Mouse (Mus musculus) MEL (cell line): ENCODE data around the gene Olfr1375. TPM values are rescaled to one million over a fixed set of nuclear protein-coding genes. Genes with fewer than 3 reads are reported as not detected.
"Not testable (repeated sequence)": the region's sequence is repeated elsewhere in the genome, so short reads cannot be mapped to it uniquely, and the experiment has no call there.

ENCODE experiments used
- DNase-seq: peaks from one replicate; pipeline ENCODE4 v3.0.0; 2011; ENCODE audit warnings: low read depth, low spot score
- H3K27ac ChIP-seq: 2 replicates; pipeline ENCODE4 v1.5.1; 2012; ENCODE audit warnings: low read depth, mild to moderate bottlenecking, control low read depth, low read length, moderate library complexity; ENCODE audit not compliant: control insufficient read depth
- H3K27me3 ChIP-seq, 2 experiments: fragments of 150-350 bp in 1 of 2; sonication (generic) in 1 of 2; 2 replicates each; pipeline ENCODE4 v1.6.1; 2012; ENCODE audit warnings: low read length in 2 of 2, mild to moderate bottlenecking in 2 of 2, improper control_type of control experiment in 1 of 2, moderate library complexity in 1 of 2; ENCODE audit not compliant: insufficient read depth in 2 of 2, control insufficient read depth in 1 of 2
- H3K36me3 ChIP-seq, 2 experiments: 2 replicates each; pipeline ENCODE4 v1.6.1; 2012 to 2014; ENCODE audit warnings: low read length in 2 of 2, improper control_type of control experiment in 1 of 2, inconsistent platforms in 1 of 2, mild to moderate bottlenecking in 1 of 2; ENCODE audit not compliant: insufficient read depth in 2 of 2, control insufficient read depth in 1 of 2
- H3K4me1 ChIP-seq, 2 experiments: fragments of 150-350 bp in 1 of 2; sonication (generic) in 1 of 2; 2 replicates each; pipeline ENCODE4 v1.6.1; 2012; ENCODE audit warnings: low read length in 2 of 2, improper control_type of control experiment in 1 of 2, mild to moderate bottlenecking in 1 of 2; ENCODE audit not compliant: insufficient read depth in 2 of 2, control insufficient read depth in 1 of 2
- H3K4me3 ChIP-seq, 2 experiments: fragments of 150-350 bp in 1 of 2; sonication (generic) in 1 of 2; 2 replicates each; pipeline ENCODE4 v1.5.1; 2012; ENCODE audit warnings: low read depth in 2 of 2, low read length in 2 of 2, mild to moderate bottlenecking in 2 of 2, moderate library complexity in 2 of 2, control low read depth in 1 of 2, improper control_type of control experiment in 1 of 2; ENCODE audit not compliant: control insufficient read depth in 1 of 2, insufficient read depth in 1 of 2
- H3K79me2 ChIP-seq: 2 replicates; pipeline ENCODE4 v1.6.1; 2012; ENCODE audit warnings: mild to moderate bottlenecking, low read length, moderate library complexity; ENCODE audit not compliant: control insufficient read depth, poor library complexity, insufficient read depth
- H3K9ac ChIP-seq: 2 replicates; pipeline ENCODE4 v1.6.1; 2012; ENCODE audit warnings: low read depth, mild to moderate bottlenecking, control low read depth, low read length, moderate library complexity; ENCODE audit not compliant: control insufficient read depth, poor library complexity, severe bottlenecking
- H3K9me3 ChIP-seq: fragments of 150-350 bp; sonication (generic); replicated peaks from 2 replicates; pipeline ENCODE4 v1.6.1; 2012; ENCODE audit warnings: mild to moderate bottlenecking, low read length, improper control_type of control experiment, moderate library complexity; ENCODE audit not compliant: insufficient read depth
- CHD2 ChIP-seq: IDR thresholded peaks from 2 replicates; pipeline ENCODE4 v1.6.1; 2011; ENCODE audit warnings: low read length, improper control_type of control experiment
- E2F4 ChIP-seq: IDR thresholded peaks from 2 replicates; pipeline ENCODE4 v1.6.1; 2011; ENCODE audit warnings: low read depth, low read length, improper control_type of control experiment, borderline replicate concordance
- GABPA ChIP-seq: IDR thresholded peaks from 2 replicates; pipeline ENCODE4 v1.6.1; 2012; ENCODE audit warnings: low read depth, mild to moderate bottlenecking, inconsistent platforms, low read length, improper control_type of control experiment, moderate library complexity
- GATA1 ChIP-seq: IDR thresholded peaks from 2 replicates; pipeline ENCODE4 v1.6.1; 2011; ENCODE audit warnings: low read depth, low read length, improper control_type of control experiment
- HCFC1 ChIP-seq: IDR thresholded peaks from 2 replicates; pipeline ENCODE4 v1.6.1; 2012; ENCODE audit warnings: low read depth, mild to moderate bottlenecking, inconsistent platforms, low read length, improper control_type of control experiment, moderate library complexity
- JUND ChIP-seq: IDR thresholded peaks from 2 replicates; pipeline ENCODE4 v1.6.1; 2011; ENCODE audit warnings: low read depth, mild to moderate bottlenecking, improper control_type of control experiment, low read length
- KAT2A ChIP-seq: conservative IDR thresholded peaks from 2 replicates; pipeline ENCODE4 v1.6.1; 2012; ENCODE audit warnings: low read depth, low read length, improper control_type of control experiment, inconsistent platforms
- MXI1 ChIP-seq: IDR thresholded peaks from 2 replicates; pipeline ENCODE4 v1.6.1; 2011; ENCODE audit warnings: mild to moderate bottlenecking, low read depth, low read length, improper control_type of control experiment
- NRF1 ChIP-seq: IDR thresholded peaks from 2 replicates; pipeline ENCODE4 v1.6.1; 2014; ENCODE audit warnings: low read depth, mild to moderate bottlenecking, inconsistent platforms, low read length, improper control_type of control experiment, moderate library complexity; ENCODE audit not compliant: poor library complexity, insufficient read depth, severe bottlenecking
- POLR2A ChIP-seq, 2 experiments: IDR thresholded peaks; 2 replicates each; pipeline ENCODE4 v1.6.1; 2011 to 2012; ENCODE audit warnings: low read length in 2 of 2, mild to moderate bottlenecking in 2 of 2, control low read depth in 1 of 2, improper control_type of control experiment in 1 of 2, low read depth in 1 of 2, moderate library complexity in 1 of 2; ENCODE audit not compliant: control insufficient read depth in 1 of 2, insufficient read depth in 1 of 2, poor library complexity in 1 of 2
- POLR2AphosphoS2 ChIP-seq: IDR thresholded peaks from 2 replicates; pipeline ENCODE4 v1.6.1; 2011; ENCODE audit warnings: low read length, improper control_type of control experiment
- POLR2AphosphoS5 ChIP-seq: IDR thresholded peaks from 2 replicates; pipeline ENCODE4 v1.6.1; 2012; ENCODE audit warnings: low read depth, borderline replicate concordance, mild to moderate bottlenecking, inconsistent platforms, low read length, moderate library complexity, mixed read lengths
- RAD21 ChIP-seq: IDR thresholded peaks from 2 replicates; pipeline ENCODE4 v1.6.1; 2011; ENCODE audit warnings: mild to moderate bottlenecking, low read depth, low read length, improper control_type of control experiment
- RCOR1 ChIP-seq: IDR thresholded peaks from 2 replicates; pipeline ENCODE4 v1.6.1; 2012; ENCODE audit warnings: low read depth, mild to moderate bottlenecking, inconsistent platforms, low read length, improper control_type of control experiment
- SIN3A ChIP-seq: IDR thresholded peaks from 2 replicates; pipeline ENCODE4 v1.6.1; 2012; ENCODE audit warnings: low read length, improper control_type of control experiment, inconsistent platforms
- ZC3H11A ChIP-seq: IDR thresholded peaks from 2 replicates; pipeline ENCODE4 v1.6.1; 2012; ENCODE audit warnings: low read depth, mild to moderate bottlenecking, inconsistent platforms, low read length, improper control_type of control experiment
- ZKSCAN1 ChIP-seq: IDR thresholded peaks from 2 replicates; pipeline ENCODE4 v1.6.1; 2012; ENCODE audit warnings: low read depth, mild to moderate bottlenecking, inconsistent platforms, low read length, improper control_type of control experiment, moderate library complexity
- ZNF384 ChIP-seq: IDR thresholded peaks from 2 replicates; pipeline ENCODE4 v1.6.1; 2012; ENCODE audit warnings: low read depth, mild to moderate bottlenecking, inconsistent platforms, low read length, improper control_type of control experiment
- polyA plus RNA-seq, 2 experiments: library from polyadenylated mRNA; stranded (reverse) in 1 of 2; unstranded in 1 of 2; fragments of >175 nt in 1 of 2; fragments of >200 nt in 1 of 2; gene quantifications; 2 replicates each; pipeline versions ENCODE4 v1.2.1 to v1.2.4; 2012; ENCODE audit warnings: low replicate concordance in 2 of 2, low read depth in 1 of 2; ENCODE audit not compliant: insufficient read length in 2 of 2, insufficient read depth in 1 of 2, missing spikeins in 1 of 2
- total RNA-seq: library from RNA; depleted of rRNA; stranded (reverse); fragments of 300-350 nt; gene quantifications from 2 replicates; pipeline ENCODE4 v1.2.3, GENCODE M21; 2012

Olfr1375 gene
- total and polyA plus RNA-seq, 3 experiments = not detected

- H3K4me3 ChIP-seq = no peak overlapping the region
- no peaks in the 10 kb centered on the region for H3K79me2 ChIP-seq
- no peak overlapping the region for H3K27ac ChIP-seq
- H3K36me3 ChIP-seq = no peaks in the 10 kb centered on the region
- no peak overlapping the region for H3K9ac ChIP-seq
- H3K4me1 ChIP-seq = no peaks in the 10 kb centered on the region
- TF ChIP-seq POLR2A (IDR thresholded peaks at IDR 0.05; ENCODE audit: control insufficient read depth in 1 of 2, insufficient read depth in 1 of 2, low read depth in 1 of 2, low read length in 2 of 2, poor library complexity in 1 of 2) = no peak
- no peak for TF ChIP-seq GATA1
- no peak for TF ChIP-seq NRF1
- no peak for TF ChIP-seq ZKSCAN1
- no peak for TF ChIP-seq RAD21
- no peak for TF ChIP-seq ZNF384
- no peak for TF ChIP-seq JUND
- no peaks in the 10 kb centered on the region for H3K9me3 ChIP-seq
- no peaks in the 10 kb centered on the region for H3K27me3 ChIP-seq
- DNase-seq = no peak
Measured at GRCm38 (mm10) chr11:51035951-51036350, 12.0 kb upstream of the Olfr1375 start.

GRCm38 (mm10) chr11:51044776-51045175 is 3.1 kb upstream of the Olfr1375 start:
- not testable (repeated sequence) for H3K9me3 ChIP-seq, H3K9ac ChIP-seq, H3K36me3 ChIP-seq, DNase-seq, H3K27ac ChIP-seq, H3K27me3 ChIP-seq, H3K4me1 ChIP-seq, H3K4me3 ChIP-seq, H3K79me2 ChIP-seq

- no peak overlapping the region for H3K27ac ChIP-seq
- no peaks in the 10 kb centered on the region for H3K27me3 ChIP-seq
- TF ChIP-seq ZC3H11A (no peak), KAT2A (no peak), CHD2 (no peak), POLR2AphosphoS2 (no peak), RCOR1 (no peak), MXI1 (no peak), GABPA (no peak), POLR2AphosphoS5 (no peak), HCFC1 (no peak), SIN3A (no peak), E2F4 (no peak)
- no peak overlapping the region for H3K4me3 ChIP-seq
- no peaks in the 10 kb centered on the region for H3K79me2 ChIP-seq
- H3K9ac ChIP-seq = no peak overlapping the region
- H3K9me3 ChIP-seq = no peaks in the 10 kb centered on the region; the same call in 1 of the 2 replicates
- no peak for DNase-seq
- H3K4me1 ChIP-seq = no peaks in the 10 kb centered on the region
- H3K36me3 ChIP-seq = no peaks in the 10 kb centered on the region
Measured at GRCm38 (mm10) chr11:51051678-51052077, 3.8 kb downstream of the Olfr1375 start.
